Mouse (Mus musculus): Measurements from ENCODE around the gene Cstf1.

GRCm38 (mm10) chr2:172394671-172395070 is 24.2 kb downstream of the Cstf1 start:
- TF ChIP-seq CTCF (IDR thresholded peaks at IDR 0.05; ENCODE audit: borderline replicate concordance, control insufficient read depth, extremely low read depth, insufficient read depth, low read length, poor library complexity) (no peak), POLR2A (IDR thresholded peaks at IDR 0.05; ENCODE audit: control insufficient read depth, extremely low read depth, insufficient read depth, low read length, poor library complexity) (no peak)

Measured in thymus, adult 2 months (tissue).